Mouse (Mus musculus) cortical plate, adult 2 months (tissue): ENCODE results near the gene Sesn1. TPM values are rescaled to one million over a fixed set of nuclear protein-coding genes. Genes with fewer than 3 reads are reported as not detected.

Experiments
- H3K27ac ChIP-seq: fragments of 200-500 bp; 2 replicates; pipeline ENCODE4 v1.5.1; 2012; ENCODE audit warnings: low read length, control low read depth, inconsistent platforms; ENCODE audit not compliant: insufficient read depth
- H3K4me1 ChIP-seq: fragments of 200-500 bp; 2 replicates; pipeline ENCODE4 v1.6.1; 2011; ENCODE audit warnings: low read length; ENCODE audit not compliant: control insufficient read depth, insufficient read depth
- H3K4me3 ChIP-seq: fragments of 200-500 bp; 2 replicates; pipeline ENCODE4 v1.5.1; 2011; ENCODE audit warnings: mild to moderate bottlenecking, low read length, control low read depth; ENCODE audit not compliant: insufficient read depth
- CTCF ChIP-seq: fragments of 200-500 bp; IDR thresholded peaks from 2 replicates; pipeline ENCODE4 v1.5.1; 2011; ENCODE audit warnings: mild to moderate bottlenecking, control low read depth, low read length; ENCODE audit not compliant: insufficient read depth; ENCODE audit errors: extremely low read depth
- POLR2A ChIP-seq: fragments of 200-500 bp; IDR thresholded peaks from 2 replicates; pipeline ENCODE4 v1.6.1; 2011; ENCODE audit warnings: mild to moderate bottlenecking, low read length, control low read depth; ENCODE audit not compliant: insufficient read depth; ENCODE audit errors: extremely low read depth
- polyA plus RNA-seq: library from polyadenylated mRNA; depleted of rRNA; stranded (reverse); fragments of >200 nt; gene quantifications from 2 replicates; pipeline ENCODE4 v1.2.3, GENCODE M21; 2012

Gene Sesn1
- polyA plus RNA-seq, 1 experiment = 51.0 TPM

- Histone ChIP-seq H3K4me1 (peaks cover 4% of the 10 kb centered on the region; the same call in 1 of the 2 replicates), H3K27ac (peak overlapping the region; percentile 38), H3K4me3 (no peak overlapping the region)
- TF ChIP-seq CTCF = no peak
- no peak for TF ChIP-seq POLR2A
These were observed 74.2 kb downstream of the Sesn1 start for GRCm38 (mm10) chr10:41883741-41884575.

GRCm38 (mm10) chr10:41887080-41887821 lies 77.5 kb downstream of the Sesn1 start:
- TF ChIP-seq POLR2A (peak; percentile 89), CTCF (no peak)
- Histone ChIP-seq H3K4me1 (peaks cover 8% of the 10 kb centered on the region), H3K27ac (peak overlapping the region; percentile 95), H3K4me3 (peak overlapping the region; percentile 90)

GRCm38 (mm10) chr10:41888365-41888941 lies 78.7 kb downstream of the Sesn1 start:
- Histone ChIP-seq H3K4me1 (peaks cover 11% of the 10 kb centered on the region), H3K27ac (no peak overlapping the region), H3K4me3 (peak overlapping the region; percentile 90)
- peak; percentile 36 for TF ChIP-seq CTCF
- TF ChIP-seq POLR2A = no peak

- peaks cover 13% of the 10 kb centered on the region for H3K4me1 ChIP-seq
- peak overlapping the region; percentile 23; the same call in 1 of the 2 replicates for H3K4me3 ChIP-seq
- H3K27ac ChIP-seq = 0 out of 2 replicates have a peak overlapping the region, but pooled peaks have one; percentile 65
- no peak for TF ChIP-seq CTCF
These were observed 79.8 kb downstream of the Sesn1 start for GRCm38 (mm10) chr10:41889566-41889965.

DNA sequence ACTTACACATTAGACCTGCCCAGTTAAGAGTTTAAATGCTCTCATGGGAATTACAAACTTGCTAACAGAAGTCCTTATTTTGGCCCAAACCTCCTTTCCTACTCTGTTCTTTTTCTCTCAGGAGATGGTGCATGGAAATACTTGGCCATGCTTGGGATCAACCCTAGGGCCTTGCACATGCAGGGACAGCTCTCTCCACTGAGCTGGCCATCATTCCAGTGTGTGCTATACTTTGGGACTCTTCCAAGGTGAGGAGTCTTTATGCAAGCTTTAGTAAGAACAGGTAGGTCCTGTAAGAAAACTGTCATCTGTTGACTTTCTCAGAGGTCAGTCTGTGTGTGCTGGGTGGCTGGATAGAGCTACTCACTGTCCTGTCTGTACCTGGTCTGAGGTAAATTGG lies 80.8 kb downstream of the Sesn1 start:
- TF ChIP-seq CTCF (no peak), POLR2A (no peak)
- H3K4me3 ChIP-seq = no peak overlapping the region
- no peak overlapping the region for H3K27ac ChIP-seq
- peaks cover 14% of the 10 kb centered on the region for H3K4me1 ChIP-seq

DNA sequence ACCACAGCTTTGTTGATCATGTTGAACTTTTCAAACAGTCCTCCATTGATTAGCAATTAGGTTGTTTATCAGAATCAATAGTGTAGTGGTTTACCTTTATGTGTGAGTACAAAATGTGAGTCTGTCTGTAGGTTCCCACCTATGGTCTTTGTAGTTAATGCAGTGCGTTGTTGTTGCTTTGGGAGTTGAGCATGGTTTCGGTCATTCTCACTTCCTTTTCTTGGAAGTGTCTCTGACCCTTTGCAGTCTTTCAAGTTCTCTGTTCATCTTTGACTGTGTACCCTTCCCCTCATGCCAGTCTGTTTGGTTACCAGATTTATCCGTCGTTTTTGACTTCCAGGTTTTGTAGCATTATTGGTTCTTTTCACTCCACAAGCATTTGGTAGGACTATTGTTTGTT lies 81.6 kb downstream of the Sesn1 start:
- no peak for TF ChIP-seq POLR2A
- TF ChIP-seq CTCF = no peak
- H3K27ac ChIP-seq = no peak overlapping the region
- H3K4me1 ChIP-seq = peaks cover 14% of the 10 kb centered on the region
- no peak overlapping the region for H3K4me3 ChIP-seq

- H3K4me3 ChIP-seq = no peak overlapping the region
- H3K27ac ChIP-seq = peak overlapping the region; percentile 33; the same call in 1 of the 2 replicates
- TF ChIP-seq POLR2A = no peak
- TF ChIP-seq CTCF = no peak
- H3K4me1 ChIP-seq = peaks cover 14% of the 10 kb centered on the region
These were observed 84.0 kb downstream of the Sesn1 start for GRCm38 (mm10) chr10:41893433-41894411.

DNA sequence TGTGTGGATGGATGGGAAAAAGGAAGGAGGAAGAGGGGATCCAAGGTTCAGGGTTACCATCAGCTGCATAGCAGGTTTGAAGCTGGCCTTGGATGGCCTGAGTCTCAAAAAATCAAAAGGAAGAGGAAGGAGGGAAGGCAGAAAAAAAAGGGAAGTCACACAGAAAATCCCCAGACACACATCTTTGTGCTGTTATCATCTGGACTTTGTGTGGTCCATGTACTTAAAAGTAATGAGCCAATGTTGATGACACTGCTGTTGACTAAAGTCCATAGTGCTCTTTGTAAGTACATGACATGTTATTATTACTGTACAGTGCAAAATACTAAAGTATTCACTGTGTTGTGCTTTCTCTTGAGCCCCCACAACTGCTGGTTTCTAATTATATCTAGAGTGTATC lies 86.7 kb downstream of the Sesn1 start:
- TF ChIP-seq POLR2A (no peak), CTCF (no peak)
- Histone ChIP-seq H3K27ac (no peak overlapping the region), H3K4me1 (peaks cover 9% of the 10 kb centered on the region; the same call in 1 of the 2 replicates), H3K4me3 (no peak overlapping the region)
